Mouse (Mus musculus) forebrain, embryonic 16.5 days (tissue): ENCODE measurements around the gene Mgat4d. TPM values are rescaled to one million over a fixed set of nuclear protein-coding genes. Genes with fewer than 3 reads are reported as not detected.
A peak's percentile ranks its signal among the peaks of the same experiment; 100 is the strongest.

Experiments
- ATAC-seq: fragments of 200-750 bp; cut with Nextera tagmentation; 2 replicates; pipeline ENCODE4 v1.8.0; 2017; ENCODE audit warnings: mild to moderate bottlenecking, moderate library complexity
- H3K27ac ChIP-seq: fragments of 300-500 bp; sonication (generic); 2 replicates; pipeline ENCODE4 v1.5.1; 2014; ENCODE audit warnings: low read length, control low read depth
- H3K27me3 ChIP-seq: fragments of 300-500 bp; sonication (generic); replicated peaks from 2 replicates; pipeline ENCODE4 v1.6.1; 2014; ENCODE audit warnings: low read length; ENCODE audit not compliant: control insufficient read depth, insufficient read depth
- H3K36me3 ChIP-seq: fragments of 300-500 bp; sonication (generic); 2 replicates; pipeline ENCODE4 v1.6.1; 2014; ENCODE audit not compliant: control insufficient read depth, insufficient read depth
- H3K4me1 ChIP-seq: fragments of 300-500 bp; sonication (generic); replicated peaks from 2 replicates; pipeline ENCODE4 v1.6.1; 2014; ENCODE audit warnings: low read length; ENCODE audit not compliant: control insufficient read depth, insufficient read depth
- H3K4me2 ChIP-seq: fragments of 300-500 bp; sonication (generic); 2 replicates; pipeline ENCODE4 v1.6.1; 2014; ENCODE audit warnings: mild to moderate bottlenecking, low read length, control low read depth
- H3K4me3 ChIP-seq: fragments of 300-500 bp; sonication (generic); replicated peaks from 2 replicates; pipeline ENCODE4 v1.5.1; 2014; ENCODE audit warnings: mild to moderate bottlenecking, low read length, control low read depth
- H3K9ac ChIP-seq: fragments of 300-500 bp; sonication (generic); replicated peaks from 2 replicates; pipeline ENCODE4 v1.6.1; 2014; ENCODE audit warnings: low read depth, low read length, control low read depth
- H3K9me3 ChIP-seq: fragments of 300-500 bp; sonication (generic); 2 replicates; pipeline ENCODE4 v1.6.1; 2016; ENCODE audit warnings: low read length; ENCODE audit not compliant: control insufficient read depth
- WGBS: fragments of 180-500 bp; shearing (Covaris S2); extraction: QIAGEN DNeasy Blood & Tissue Kit; methylation state at CpG from one replicate; pipeline ENCODE4 v1.1.7; 2014; 5-methylcytosine and 5-hydroxymethylcytosine counted together
- polyA plus RNA-seq: library from polyadenylated mRNA; unstranded; fragments of >200 nt; fragmentation: Nextera tagmentation; extraction: Ambion mirVana; gene quantifications from 2 replicates; pipeline ENCODE4 v1.2.1, GENCODE M21; 2015

Mgat4d gene
- polyA plus RNA-seq, 1 experiment from 2014 or later = not detected

DNA sequence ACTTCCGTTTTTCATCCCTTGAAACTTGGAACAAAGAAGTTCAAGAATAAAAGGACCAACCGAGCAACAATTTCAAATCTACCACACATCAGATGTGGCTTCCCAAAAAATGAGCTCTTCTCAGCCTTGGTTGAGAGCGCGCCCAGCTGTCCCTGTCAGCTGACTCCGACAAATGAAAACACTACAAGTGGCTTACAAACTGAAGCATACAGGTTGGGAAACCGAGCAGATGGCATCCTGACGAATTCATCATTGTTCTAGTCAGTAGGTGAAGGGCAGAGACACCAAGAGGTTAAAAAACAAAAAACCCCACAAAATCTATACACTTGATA is 16.7 kb upstream of the Mgat4d start:
- H3K27ac ChIP-seq = peak overlapping the region; percentile 90
- peak overlapping the region; percentile 76 for H3K4me2 ChIP-seq
- WGBS = 6% methylated on average over 7 of the region's 7 CpGs
- no peaks in the 10 kb centered on the region for H3K27me3 ChIP-seq
- peak overlapping the region; percentile 66 for H3K4me3 ChIP-seq
- ATAC-seq = peak; percentile 15
- H3K9ac ChIP-seq = peak overlapping the region; percentile 84
- no peaks in the 10 kb centered on the region for H3K9me3 ChIP-seq
- H3K4me1 ChIP-seq = peaks cover 12% of the 10 kb centered on the region
- no peaks in the 10 kb centered on the region for H3K36me3 ChIP-seq

DNA sequence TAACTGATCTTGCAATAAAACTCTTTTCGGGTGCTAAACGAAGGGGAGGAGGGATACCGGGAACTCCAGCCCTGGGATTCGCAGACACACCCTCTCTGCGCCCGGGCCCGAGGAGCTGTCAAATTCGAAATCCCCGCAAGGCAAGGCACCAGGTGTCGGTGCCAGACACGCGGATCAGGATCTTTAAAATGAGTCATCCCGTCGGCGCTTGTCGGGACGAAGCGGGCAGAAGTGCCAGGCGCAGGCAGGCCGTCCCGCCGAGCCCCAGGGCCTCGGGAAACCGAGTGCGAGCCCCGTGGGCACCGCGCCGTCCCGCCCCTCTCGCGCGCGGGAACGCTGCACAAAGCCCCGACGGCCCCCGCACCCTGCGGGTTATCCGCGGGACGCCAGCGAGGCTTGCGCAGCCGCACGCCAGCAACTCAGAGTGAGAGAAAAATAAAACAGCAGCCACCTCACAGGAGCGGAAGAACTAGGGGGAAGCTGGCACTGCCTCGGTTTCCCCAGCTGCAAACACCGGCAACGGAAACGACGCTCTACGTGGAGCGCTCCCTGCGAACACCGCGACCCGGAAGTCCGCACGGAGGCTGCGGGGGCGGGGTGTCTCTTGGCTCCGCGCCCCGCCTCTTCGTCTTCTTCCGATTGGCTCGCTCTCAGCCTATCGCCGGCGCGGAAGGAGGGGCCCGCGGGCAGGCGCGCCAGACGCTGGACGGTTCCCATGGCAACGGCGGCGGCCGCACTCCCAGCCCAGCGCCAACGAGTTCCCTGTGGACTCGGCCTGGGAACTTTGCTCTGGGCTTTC is 16.2 kb upstream of the Mgat4d start, which contains the start of gene Elmod2:
Elmod2 (minus strand) TSS at position 588 of the 799 bp plus-strand sequence.
- H3K27me3 ChIP-seq = no peaks in the 10 kb centered on the region
- WGBS = under 1% methylated on average over 85 of the region's 85 CpGs
- peak within 1 kb of the TSS; percentile 76 for H3K4me2 ChIP-seq
- no peaks in the 10 kb centered on the region for H3K36me3 ChIP-seq
- peak; percentile 97 for ATAC-seq
- H3K4me1 ChIP-seq = peaks cover 12% of the 10 kb centered on the region
- no peaks in the 10 kb centered on the region for H3K9me3 ChIP-seq
- H3K9ac ChIP-seq = peak within 1 kb of the TSS; percentile 84
- H3K4me3 ChIP-seq = peak within 1 kb of the TSS; percentile 66
- peak within 1 kb of the TSS; percentile 90 for H3K27ac ChIP-seq

DNA sequence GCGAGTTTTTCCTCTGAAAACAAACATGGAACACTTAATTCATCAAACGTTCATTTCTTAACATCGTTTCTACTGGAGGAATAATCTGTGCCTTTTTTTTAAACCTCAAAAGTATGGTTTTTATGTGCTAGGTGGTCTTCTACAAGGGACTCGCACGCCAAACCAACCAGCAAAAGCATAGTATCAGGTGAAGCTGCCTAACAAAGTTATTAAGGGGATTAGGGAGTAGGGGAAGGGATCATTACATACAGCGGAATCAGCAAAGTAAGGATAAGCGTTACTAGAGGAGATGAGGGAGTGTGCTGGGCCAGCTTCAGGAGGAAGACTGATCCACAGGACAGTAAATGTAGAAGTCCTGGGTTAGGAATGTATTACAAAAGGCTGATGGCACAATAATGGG is 15.4 kb upstream of the Mgat4d start:
- H3K36me3 ChIP-seq = no peaks in the 10 kb centered on the region
- H3K4me1 ChIP-seq = peaks cover 12% of the 10 kb centered on the region
- ATAC-seq = no peak
- H3K9ac ChIP-seq = peak overlapping the region; percentile 37; the same call in 1 of the 2 replicates
- no peaks in the 10 kb centered on the region for H3K9me3 ChIP-seq
- no peak overlapping the region for H3K27ac ChIP-seq
- peak overlapping the region; percentile 76 for H3K4me2 ChIP-seq
- WGBS = 6% methylated on average over 7 of the region's 7 CpGs
- peak overlapping the region; percentile 66 for H3K4me3 ChIP-seq
- no peaks in the 10 kb centered on the region for H3K27me3 ChIP-seq

DNA sequence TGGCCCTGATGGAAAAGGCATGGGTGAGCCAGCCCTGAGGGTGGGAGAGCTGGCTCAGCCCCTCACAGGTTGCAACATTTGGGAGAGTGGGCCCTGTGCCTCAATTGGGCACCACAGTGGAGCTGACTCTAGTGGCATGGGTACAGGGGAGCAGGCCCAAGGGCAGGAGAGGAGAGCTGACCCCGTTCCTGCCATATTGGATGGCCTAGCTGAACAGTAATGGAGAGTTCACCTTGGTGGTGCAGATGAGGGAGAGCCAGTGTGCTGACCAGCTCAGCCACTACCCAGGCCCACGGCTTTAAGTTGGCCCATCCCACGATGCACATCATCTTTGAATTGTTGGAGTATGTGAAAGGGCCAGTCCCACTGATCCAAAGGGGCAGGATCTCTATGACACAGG is 6.2 kb upstream of the Mgat4d start:
- ATAC-seq = no peak
- Histone ChIP-seq H3K36me3 (no peaks in the 10 kb centered on the region), H3K9me3 (no peaks in the 10 kb centered on the region), H3K4me1 (no peaks in the 10 kb centered on the region), H3K9ac (no peak overlapping the region), H3K27me3 (no peaks in the 10 kb centered on the region), H3K4me3 (no peak overlapping the region), H3K27ac (no peak overlapping the region), H3K4me2 (no peak overlapping the region)
- 79% methylated on average over 3 of the region's 3 CpGs for WGBS

DNA sequence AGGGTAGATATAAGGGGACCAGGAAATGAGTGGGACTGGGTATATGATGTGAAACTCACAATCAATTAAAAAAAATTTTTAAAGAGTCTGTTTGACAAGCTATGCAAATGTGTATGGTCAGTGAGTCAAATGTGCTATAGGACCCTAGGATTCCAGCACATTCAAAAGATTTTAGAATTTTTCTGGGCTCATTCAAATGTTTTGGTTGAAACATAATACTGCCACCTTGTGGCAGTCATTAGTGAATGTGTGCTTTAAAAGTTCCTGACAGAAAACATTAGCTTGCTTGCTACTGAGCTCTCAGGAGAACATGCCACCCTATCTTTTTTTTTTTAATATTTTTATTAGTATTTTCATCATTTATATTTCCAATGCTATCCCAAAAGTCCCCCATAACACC is 5.6 kb upstream of the Mgat4d start:
- ATAC-seq = no peak
- H3K9ac ChIP-seq = no peak overlapping the region
- no peak overlapping the region for H3K4me2 ChIP-seq
- H3K4me3 ChIP-seq = no peak overlapping the region
- no peaks in the 10 kb centered on the region for H3K9me3 ChIP-seq
- H3K36me3 ChIP-seq = no peaks in the 10 kb centered on the region
- H3K4me1 ChIP-seq = no peaks in the 10 kb centered on the region
- H3K27ac ChIP-seq = no peak overlapping the region
- H3K27me3 ChIP-seq = no peaks in the 10 kb centered on the region

DNA sequence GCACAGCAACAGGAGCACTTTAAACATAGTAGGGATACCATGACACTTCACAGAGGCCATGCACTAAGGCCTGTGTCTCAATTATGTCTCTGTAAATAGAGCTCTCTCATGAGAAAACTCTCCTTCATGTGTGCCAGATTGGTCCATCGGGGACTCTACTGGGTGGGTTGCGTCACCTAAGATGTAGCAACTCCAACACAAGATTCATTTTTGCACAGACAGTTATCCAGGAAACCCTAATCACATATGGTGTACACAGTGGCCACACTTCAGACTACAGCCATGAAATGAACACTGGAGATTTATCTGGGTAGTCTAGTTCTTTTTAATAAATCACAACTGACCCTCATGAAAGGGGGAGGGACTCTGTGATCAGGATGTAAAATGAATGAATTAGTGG is 3.0 kb downstream of the Mgat4d start:
- Histone ChIP-seq H3K4me1 (no peaks in the 10 kb centered on the region), H3K27me3 (no peaks in the 10 kb centered on the region), H3K27ac (no peak overlapping the region), H3K9me3 (no peaks in the 10 kb centered on the region), H3K36me3 (no peaks in the 10 kb centered on the region), H3K4me3 (no peak overlapping the region), H3K4me2 (no peak overlapping the region), H3K9ac (no peak overlapping the region)
- WGBS = 97% methylated on average over 2 of the region's 2 CpGs
- no peak for ATAC-seq

DNA sequence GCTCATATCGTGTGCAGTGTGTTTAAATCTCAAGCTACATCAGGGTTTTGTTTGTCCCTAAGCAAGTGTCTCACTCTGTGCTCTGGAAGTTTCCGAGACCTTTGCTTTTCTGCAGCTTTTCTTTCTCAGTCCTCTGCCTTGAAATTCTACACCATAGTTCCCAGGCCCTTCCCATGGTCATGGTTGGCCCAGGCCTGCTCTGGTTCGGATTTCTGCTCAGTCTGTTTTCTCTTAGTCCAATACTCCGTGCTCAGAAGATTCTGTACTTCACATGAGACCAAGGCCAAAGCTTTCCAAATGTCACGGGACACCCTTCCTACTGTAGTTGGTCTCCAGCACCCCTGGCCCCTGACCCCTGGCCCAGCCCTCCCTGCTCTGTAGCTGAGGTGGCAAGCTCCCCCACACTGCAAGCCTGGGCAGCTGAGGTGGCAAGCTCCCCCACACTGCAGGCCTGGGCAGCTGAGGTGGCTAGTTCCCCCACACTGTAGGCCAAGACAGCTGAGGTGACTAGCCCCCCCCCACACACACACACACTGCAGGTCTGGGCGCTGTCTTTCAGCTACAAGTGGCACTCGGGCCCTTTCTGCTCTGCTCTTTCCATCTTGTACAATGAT is 15.0 kb downstream of the Mgat4d start:
- H3K36me3 ChIP-seq = no peaks in the 10 kb centered on the region
- no peaks in the 10 kb centered on the region for H3K27me3 ChIP-seq
- no peak overlapping the region for H3K4me3 ChIP-seq
- ATAC-seq = no peak
- H3K4me1 ChIP-seq = no peaks in the 10 kb centered on the region
- no peaks in the 10 kb centered on the region for H3K9me3 ChIP-seq
- H3K27ac ChIP-seq = no peak overlapping the region
- no peak overlapping the region for H3K9ac ChIP-seq
- H3K4me2 ChIP-seq = no peak overlapping the region
- 68% methylated on average over 7 of the region's 7 CpGs for WGBS

DNA sequence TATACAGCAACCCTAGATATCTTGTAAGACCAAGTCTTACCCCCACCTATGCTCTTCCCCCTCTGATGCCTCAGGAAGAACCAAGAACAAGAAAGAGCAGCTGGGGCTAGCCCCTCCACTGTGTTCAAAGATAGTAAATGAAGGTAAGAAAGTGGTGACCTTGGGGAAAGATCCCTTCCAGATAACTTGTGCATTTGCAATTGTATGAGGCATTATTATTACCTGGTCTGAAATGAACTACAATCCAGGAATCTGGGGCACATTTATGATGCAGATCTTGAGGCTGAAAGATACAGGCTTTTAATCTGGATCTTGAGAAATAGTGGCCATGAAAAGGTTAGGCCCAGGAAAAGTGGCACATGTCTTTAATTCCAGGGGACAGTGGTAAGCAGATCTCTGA is 29.0 kb downstream of the Mgat4d start:
- Histone ChIP-seq H3K9me3 (no peaks in the 10 kb centered on the region), H3K4me1 (no peaks in the 10 kb centered on the region), H3K27ac (no peak overlapping the region), H3K27me3 (no peaks in the 10 kb centered on the region), H3K9ac (no peak overlapping the region), H3K36me3 (no peaks in the 10 kb centered on the region), H3K4me3 (no peak overlapping the region), H3K4me2 (no peak overlapping the region)
- no peak for ATAC-seq

DNA sequence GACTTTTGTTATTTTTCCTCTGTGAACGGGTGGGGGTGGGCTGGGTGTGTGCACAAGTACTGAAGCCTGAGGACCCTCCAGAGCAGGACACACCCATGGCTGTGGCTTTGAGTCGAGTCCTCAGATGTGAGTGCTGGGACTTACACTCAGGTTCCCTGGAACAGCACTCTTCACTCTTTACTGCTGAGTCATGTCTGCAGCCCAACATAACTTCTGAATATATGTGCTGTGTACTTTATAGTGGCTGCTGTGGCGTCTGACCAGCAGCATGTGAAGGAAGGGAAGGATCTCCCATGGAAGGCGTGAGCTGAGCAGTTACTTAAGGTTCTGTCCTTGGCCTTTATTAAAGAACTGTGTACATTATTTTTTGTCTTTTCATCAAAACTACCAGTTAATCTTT is 31.9 kb downstream of the Mgat4d start:
- no peak for ATAC-seq
- Histone ChIP-seq H3K4me3 (no peak overlapping the region), H3K9ac (no peak overlapping the region), H3K4me2 (no peak overlapping the region), H3K9me3 (no peaks in the 10 kb centered on the region), H3K4me1 (no peaks in the 10 kb centered on the region), H3K27me3 (no peaks in the 10 kb centered on the region), H3K27ac (no peak overlapping the region), H3K36me3 (no peaks in the 10 kb centered on the region)
- 77% methylated on average over 4 of the region's 4 CpGs for WGBS
